Mouse (Mus musculus): ENCODE results near the gene Prpsap1. TPM values are rescaled to one million over a fixed set of nuclear protein-coding genes. Genes with fewer than 3 reads are reported as not detected.
A peak's percentile ranks its signal among the peaks of the same experiment; 100 is the strongest.

Gene Prpsap1
- polyA plus RNA-seq, 1 experiment from 2014 or later = 81.7 TPM

DNA sequence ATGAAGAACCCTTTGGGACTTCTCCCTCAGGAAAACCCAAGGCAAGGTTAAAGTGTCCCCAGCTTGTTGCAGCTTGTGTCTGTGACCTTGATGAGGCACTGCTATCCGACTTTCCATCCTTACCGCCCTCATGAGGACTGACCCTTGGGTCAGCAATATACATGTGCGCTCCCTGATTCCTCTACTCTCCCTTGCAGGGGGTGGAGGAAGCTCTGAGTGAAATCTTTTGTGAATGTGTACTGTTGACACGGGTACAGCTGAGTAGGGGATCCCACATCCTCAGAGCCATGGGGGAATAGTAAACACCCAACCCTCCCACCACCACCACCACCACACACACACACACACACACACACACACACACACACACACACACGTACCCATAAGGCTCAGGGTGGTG, 30.7 kb downstream of the Prpsap1 start:
- H3K27me3 ChIP-seq = peaks cover 8% of the 10 kb centered on the region; the same call in 1 of the 2 replicates
- H3K27ac ChIP-seq = no peak overlapping the region
- H3K4me2 ChIP-seq = no peak overlapping the region
- no peaks in the 10 kb centered on the region for H3K36me3 ChIP-seq
- no peak overlapping the region for H3K4me3 ChIP-seq
- no peak for ATAC-seq (replicated peaks; ENCODE audit: insufficient number of reproducible peaks, insufficient read depth, low FRiP score, low read depth)
- WGBS = 57% methylated on average over 5 of the region's 5 CpGs
- peaks cover 3% of the 10 kb centered on the region for H3K4me1 ChIP-seq (replicated peaks)
- H3K9me3 ChIP-seq (replicated peaks) = no peaks in the 10 kb centered on the region
- H3K9ac ChIP-seq = no peak overlapping the region

DNA sequence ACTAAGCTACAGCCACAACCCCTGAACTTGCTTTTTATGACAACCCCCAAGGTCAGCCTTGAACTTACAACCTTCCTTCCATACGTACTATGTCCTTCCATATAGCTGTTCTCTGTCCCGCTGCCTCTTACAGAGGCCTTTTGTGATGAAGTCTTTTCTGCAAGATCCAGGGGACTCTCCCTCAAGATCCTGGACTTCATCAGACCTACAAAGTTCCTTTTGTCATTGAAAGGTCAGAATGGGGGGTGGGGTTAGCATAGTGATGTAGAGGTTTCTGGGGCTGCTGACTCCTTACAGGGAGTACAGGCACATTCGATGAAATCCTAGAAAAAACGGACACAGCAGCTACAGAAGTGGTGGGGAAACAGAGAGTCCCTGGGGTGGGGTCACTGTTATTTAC, 34.2 kb downstream of the Prpsap1 start:
- no peaks in the 10 kb centered on the region for H3K36me3 ChIP-seq

DNA sequence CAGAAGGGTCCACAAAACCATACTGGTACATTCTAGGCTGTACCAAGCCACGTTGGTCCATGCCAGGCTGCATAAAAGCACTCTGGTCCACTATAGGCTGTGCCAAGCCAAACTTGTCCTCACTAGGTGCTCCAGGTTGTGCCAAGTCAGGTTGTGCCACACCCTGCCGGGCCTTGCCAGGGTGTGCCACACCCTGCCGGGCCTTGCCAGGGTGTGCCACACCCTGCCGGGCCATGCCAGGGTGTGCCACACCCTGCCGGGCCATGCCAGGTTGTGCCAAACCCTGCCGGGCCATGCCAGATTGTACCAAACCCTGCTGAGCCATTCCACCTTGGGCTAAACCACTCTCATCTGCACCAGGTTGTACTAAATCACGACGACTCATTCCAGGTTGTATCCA, 37.8 kb downstream of the Prpsap1 start:
- Histone ChIP-seq H3K4me1 (replicated peaks) (no peaks in the 10 kb centered on the region), H3K9ac (no peak overlapping the region), H3K9me3 (replicated peaks) (no peaks in the 10 kb centered on the region), H3K27me3 (peaks cover 16% of the 10 kb centered on the region), H3K4me3 (no peak overlapping the region), H3K27ac (no peak overlapping the region), H3K4me2 (no peak overlapping the region), H3K36me3 (no peaks in the 10 kb centered on the region)
- 84% methylated on average over 8 of the region's 8 CpGs for WGBS
- no peak for ATAC-seq (replicated peaks; ENCODE audit: insufficient number of reproducible peaks, insufficient read depth, low FRiP score, low read depth)

More for the DNA sequence above, 34.2 kb downstream of the Prpsap1 start:
- ATAC-seq (replicated peaks; ENCODE audit: insufficient number of reproducible peaks, insufficient read depth, low FRiP score, low read depth) = no peak
- Histone ChIP-seq H3K4me1 (replicated peaks) (peaks cover 3% of the 10 kb centered on the region), H3K9ac (no peak overlapping the region), H3K27ac (no peak overlapping the region), H3K4me3 (no peak overlapping the region), H3K9me3 (replicated peaks) (no peaks in the 10 kb centered on the region), H3K4me2 (no peak overlapping the region), H3K27me3 (peaks cover 5% of the 10 kb centered on the region)
- 57% methylated on average over 4 of the region's 4 CpGs for WGBS

DNA sequence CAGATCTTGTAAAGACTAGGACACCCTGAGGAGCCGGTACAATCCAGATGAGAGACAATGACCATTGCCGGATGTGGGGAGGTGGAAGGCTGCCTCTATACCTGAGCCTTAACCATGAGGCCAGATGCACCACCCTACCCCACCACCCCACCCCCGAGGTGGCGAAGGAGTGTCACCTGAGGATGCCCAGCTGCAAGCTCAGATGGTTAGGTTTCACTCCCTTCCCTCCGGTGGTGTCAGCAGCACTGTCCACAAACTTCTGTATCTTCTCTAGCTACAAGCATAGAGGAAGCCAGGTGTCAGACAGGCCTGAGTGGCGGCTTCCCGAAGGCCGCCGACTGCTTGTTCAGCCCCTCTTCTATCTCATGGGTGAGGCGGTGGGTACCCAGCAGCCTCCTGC, 40.1 kb downstream of the Prpsap1 start:
- WGBS = 80% methylated on average over 10 of the region's 10 CpGs
- peaks cover 16% of the 10 kb centered on the region for H3K27me3 ChIP-seq

DNA sequence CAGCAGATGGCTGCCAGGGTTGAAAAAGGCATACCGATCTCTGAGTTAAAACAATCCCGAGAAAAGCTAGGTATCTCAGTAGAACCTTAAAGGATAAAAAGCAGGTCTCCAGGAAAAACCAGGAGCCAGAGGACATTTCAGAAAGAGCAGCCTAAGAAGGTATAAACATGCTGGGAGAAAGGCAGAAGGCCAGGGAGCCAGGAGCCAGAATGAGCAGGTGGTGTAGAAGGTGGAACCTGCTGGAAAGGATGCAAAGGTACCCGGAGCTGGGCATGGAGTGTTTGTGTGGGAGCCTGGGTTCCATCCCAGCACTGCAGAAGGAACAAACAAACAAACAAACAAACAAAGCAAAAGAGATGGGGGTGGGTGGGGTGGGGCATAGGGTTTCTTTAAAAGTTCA, 44.7 kb downstream of the Prpsap1 start:
- no peak overlapping the region for H3K4me3 ChIP-seq
- H3K27me3 ChIP-seq = peaks cover 32% of the 10 kb centered on the region
- no peaks in the 10 kb centered on the region for H3K36me3 ChIP-seq
- no peaks in the 10 kb centered on the region for H3K9me3 ChIP-seq (replicated peaks)
- no peak overlapping the region for H3K9ac ChIP-seq
- no peak overlapping the region for H3K27ac ChIP-seq
- 90% methylated on average over 3 of the region's 3 CpGs for WGBS
- no peak for ATAC-seq (replicated peaks; ENCODE audit: insufficient number of reproducible peaks, insufficient read depth, low FRiP score, low read depth)
- H3K4me1 ChIP-seq (replicated peaks) = peaks cover 4% of the 10 kb centered on the region
- no peak overlapping the region for H3K4me2 ChIP-seq

More for the DNA sequence above, 40.1 kb downstream of the Prpsap1 start:
- no peak overlapping the region for H3K9ac ChIP-seq
- no peak overlapping the region for H3K27ac ChIP-seq
- no peaks in the 10 kb centered on the region for H3K4me1 ChIP-seq (replicated peaks)
- no peak for ATAC-seq (replicated peaks; ENCODE audit: insufficient number of reproducible peaks, insufficient read depth, low FRiP score, low read depth)
- H3K36me3 ChIP-seq = no peaks in the 10 kb centered on the region
- no peak overlapping the region for H3K4me2 ChIP-seq
- H3K9me3 ChIP-seq (replicated peaks) = no peaks in the 10 kb centered on the region
- H3K4me3 ChIP-seq = no peak overlapping the region

DNA sequence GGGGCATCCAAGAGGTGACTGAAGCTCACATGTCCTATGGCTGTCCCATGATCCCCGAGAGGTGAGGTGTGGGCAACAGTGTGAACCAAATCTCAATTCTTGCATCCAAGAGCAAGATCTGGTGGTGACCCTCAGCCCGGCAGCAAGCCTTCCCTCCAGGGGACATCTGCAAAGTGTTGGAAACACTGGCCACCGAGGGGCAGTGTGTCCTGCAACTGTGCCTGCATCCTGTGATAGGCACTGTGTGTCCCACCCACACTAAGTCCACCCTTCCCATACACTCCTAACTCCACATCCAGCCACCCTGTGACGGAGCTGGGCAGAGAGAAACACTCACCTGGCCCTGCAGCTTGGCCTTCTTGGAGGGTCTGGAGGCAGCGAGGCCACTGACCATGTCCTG, 46.2 kb downstream of the Prpsap1 start:
- Histone ChIP-seq H3K9ac (no peak overlapping the region), H3K27me3 (peaks cover 25% of the 10 kb centered on the region), H3K4me3 (no peak overlapping the region), H3K4me2 (no peak overlapping the region), H3K36me3 (no peaks in the 10 kb centered on the region), H3K9me3 (replicated peaks) (no peaks in the 10 kb centered on the region), H3K27ac (no peak overlapping the region), H3K4me1 (replicated peaks) (peaks cover 4% of the 10 kb centered on the region)
- ATAC-seq (replicated peaks; ENCODE audit: insufficient number of reproducible peaks, insufficient read depth, low FRiP score, low read depth) = no peak
- WGBS = 64% methylated on average over 5 of the region's 5 CpGs

DNA sequence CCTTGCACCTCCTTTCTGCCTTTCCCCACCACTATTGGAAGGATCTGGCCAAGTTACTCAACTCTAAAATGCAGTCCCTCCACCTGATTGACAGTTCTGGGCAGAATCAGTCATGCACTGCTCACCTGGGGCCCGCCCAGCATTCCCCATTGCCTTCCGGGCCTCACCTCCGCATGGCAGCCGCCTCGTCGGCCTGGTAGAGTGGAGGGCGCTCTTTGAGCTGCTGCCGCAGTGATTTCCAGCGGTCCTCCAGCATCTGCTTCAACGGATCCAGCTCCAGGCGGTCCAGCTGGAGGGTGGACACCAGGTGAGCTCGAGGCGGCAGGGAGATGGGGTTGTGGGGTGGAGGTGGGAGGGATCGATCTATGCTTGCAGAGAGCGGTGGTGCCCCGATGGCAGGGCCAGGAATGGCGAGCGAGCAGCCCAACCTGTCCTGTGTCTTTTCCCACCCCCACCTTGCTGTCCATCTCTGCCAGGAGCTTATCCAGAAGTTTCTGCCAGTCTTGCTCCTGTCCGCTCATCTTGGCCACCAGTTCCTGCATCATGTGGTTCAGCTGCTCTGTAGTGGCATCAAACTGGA, 47.6 kb downstream of the Prpsap1 start:
- Histone ChIP-seq H3K4me3 (no peak overlapping the region), H3K36me3 (no peaks in the 10 kb centered on the region), H3K9ac (no peak overlapping the region), H3K27ac (no peak overlapping the region), H3K9me3 (replicated peaks) (no peaks in the 10 kb centered on the region), H3K4me2 (no peak overlapping the region), H3K27me3 (peaks cover 25% of the 10 kb centered on the region), H3K4me1 (replicated peaks) (peaks cover 4% of the 10 kb centered on the region)
- no peak for ATAC-seq (replicated peaks; ENCODE audit: insufficient number of reproducible peaks, insufficient read depth, low FRiP score, low read depth)
- 9% methylated on average over 19 of the region's 19 CpGs for WGBS

DNA sequence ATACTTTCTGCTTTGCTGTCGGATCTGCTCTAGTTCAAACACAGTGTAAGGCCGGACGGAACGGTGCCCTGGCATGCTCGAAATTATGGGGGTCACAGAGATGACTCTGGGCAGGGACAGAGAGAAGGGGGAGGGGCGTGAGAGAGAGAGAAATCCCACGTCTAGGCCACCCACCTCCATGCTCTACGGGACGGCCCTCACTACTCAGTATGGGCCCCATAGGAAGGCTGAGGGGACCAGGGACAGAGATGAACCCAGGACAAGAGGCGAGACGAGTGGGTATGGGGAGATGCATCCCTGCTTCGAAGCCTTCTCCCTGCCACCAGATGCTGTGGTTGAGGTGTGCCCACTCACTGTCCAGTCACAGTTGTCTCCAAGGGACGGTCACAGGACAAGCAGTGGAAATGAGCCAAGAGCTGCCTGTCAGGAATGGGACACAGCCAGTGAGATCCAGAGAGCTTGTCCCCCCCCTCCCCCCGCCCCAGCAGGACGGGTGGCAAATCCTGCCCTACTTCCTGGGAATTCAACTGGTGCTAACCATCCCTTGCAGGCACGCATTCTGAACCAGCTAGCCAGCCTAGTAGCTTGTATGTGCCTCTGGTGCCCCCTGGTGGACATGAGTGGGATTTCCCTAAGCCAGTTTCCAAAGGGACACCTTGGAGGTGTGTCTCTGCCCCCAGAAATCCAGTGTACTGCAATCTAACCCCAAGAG, 48.2 kb downstream of the Prpsap1 start:
- peak; percentile 61; the same call in 1 of the 2 replicates for ATAC-seq (replicated peaks; ENCODE audit: insufficient number of reproducible peaks, insufficient read depth, low FRiP score, low read depth)
- no peak overlapping the region for H3K27ac ChIP-seq
- peaks cover 6% of the 10 kb centered on the region for H3K4me1 ChIP-seq (replicated peaks)
- WGBS = 33% methylated on average over 16 of the region's 16 CpGs
- H3K36me3 ChIP-seq = no peaks in the 10 kb centered on the region
- H3K27me3 ChIP-seq = peaks cover 25% of the 10 kb centered on the region
- H3K4me3 ChIP-seq = no peak overlapping the region
- no peaks in the 10 kb centered on the region for H3K9me3 ChIP-seq (replicated peaks)
- peak overlapping the region; percentile 26; the same call in 1 of the 2 replicates for H3K4me2 ChIP-seq
- H3K9ac ChIP-seq = no peak overlapping the region

DNA sequence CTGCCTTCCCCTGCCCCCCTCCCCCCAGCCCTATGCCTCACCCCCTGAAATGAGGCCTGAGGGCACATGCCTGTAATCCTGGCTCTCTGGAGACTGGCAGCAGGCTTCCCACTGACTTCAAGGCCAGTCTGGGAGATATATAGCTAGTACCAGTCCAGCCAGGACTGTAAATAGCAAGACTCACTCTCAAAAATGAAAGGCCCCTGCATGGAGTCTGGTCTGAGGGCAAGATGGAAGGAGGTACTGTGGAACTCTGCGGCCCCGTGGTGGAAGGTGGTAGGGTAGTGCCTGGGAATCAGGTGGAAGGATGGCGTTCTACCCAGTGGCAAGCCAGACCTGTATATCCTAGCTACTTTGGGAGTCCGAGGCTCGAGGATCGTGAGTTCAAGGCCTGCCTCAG, 50.1 kb downstream of the Prpsap1 start:
- Histone ChIP-seq H3K9me3 (replicated peaks) (no peaks in the 10 kb centered on the region), H3K9ac (no peak overlapping the region), H3K27ac (no peak overlapping the region), H3K4me2 (no peak overlapping the region), H3K4me1 (replicated peaks) (peaks cover 19% of the 10 kb centered on the region), H3K4me3 (no peak overlapping the region), H3K36me3 (no peaks in the 10 kb centered on the region), H3K27me3 (peaks cover 25% of the 10 kb centered on the region)
- 85% methylated on average over 6 of the region's 6 CpGs for WGBS
- no peak for ATAC-seq (replicated peaks; ENCODE audit: insufficient number of reproducible peaks, insufficient read depth, low FRiP score, low read depth)

DNA sequence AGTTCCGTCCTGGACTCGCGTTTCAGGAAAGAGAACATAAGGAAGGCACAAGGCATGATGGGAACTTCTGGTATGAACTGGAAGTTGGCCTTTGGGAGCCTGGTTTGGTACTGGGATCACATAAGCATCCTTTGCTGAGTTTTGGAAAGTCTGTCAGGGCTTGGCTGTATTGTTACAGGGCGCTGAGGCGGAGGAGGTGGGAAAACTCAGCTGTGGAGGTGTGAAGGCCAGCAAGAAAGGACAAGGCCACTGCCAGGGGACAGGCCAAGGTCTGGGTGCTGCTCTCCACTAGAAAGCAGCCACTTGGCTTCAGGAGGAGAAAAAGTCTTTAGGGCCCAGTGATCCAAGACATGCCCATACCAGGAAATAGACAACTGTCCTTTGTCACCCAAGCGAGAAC, 50.7 kb downstream of the Prpsap1 start:
- no peaks in the 10 kb centered on the region for H3K36me3 ChIP-seq
- no peak overlapping the region for H3K9ac ChIP-seq
- no peak overlapping the region for H3K27ac ChIP-seq
- ATAC-seq (replicated peaks; ENCODE audit: insufficient number of reproducible peaks, insufficient read depth, low FRiP score, low read depth) = no peak
- no peak overlapping the region for H3K4me2 ChIP-seq
- H3K27me3 ChIP-seq = peaks cover 21% of the 10 kb centered on the region
- H3K9me3 ChIP-seq (replicated peaks) = no peaks in the 10 kb centered on the region
- H3K4me1 ChIP-seq (replicated peaks) = peaks cover 19% of the 10 kb centered on the region
- H3K4me3 ChIP-seq = no peak overlapping the region
- 86% methylated on average over 6 of the region's 6 CpGs for WGBS

DNA sequence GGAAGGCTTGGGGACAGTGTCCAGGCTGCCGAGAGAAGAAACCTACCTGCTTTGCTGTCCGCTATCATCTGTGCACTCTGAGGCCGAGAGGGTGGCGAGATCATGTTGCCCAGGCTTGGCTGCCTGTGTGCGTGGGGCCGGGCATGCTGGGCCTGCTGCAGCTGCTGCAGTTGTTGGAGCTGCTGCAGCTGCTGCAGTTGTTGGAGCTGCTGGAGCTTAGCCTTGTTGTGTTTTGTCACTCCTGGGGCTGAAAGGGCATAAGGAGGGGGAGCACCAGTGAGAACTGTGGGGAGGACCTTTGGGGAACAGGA, 51.2 kb downstream of the Prpsap1 start:
- H3K4me2 ChIP-seq = no peak overlapping the region
- peaks cover 16% of the 10 kb centered on the region for H3K27me3 ChIP-seq
- no peaks in the 10 kb centered on the region for H3K9me3 ChIP-seq (replicated peaks)
- no peak for ATAC-seq (replicated peaks; ENCODE audit: insufficient number of reproducible peaks, insufficient read depth, low FRiP score, low read depth)
- H3K36me3 ChIP-seq = no peaks in the 10 kb centered on the region
- H3K27ac ChIP-seq = no peak overlapping the region
- 54% methylated on average over 6 of the region's 6 CpGs for WGBS
- no peak overlapping the region for H3K9ac ChIP-seq
- H3K4me3 ChIP-seq = no peak overlapping the region
- H3K4me1 ChIP-seq (replicated peaks) = peaks cover 19% of the 10 kb centered on the region
